Mouse (Mus musculus): ENCODE measurements around the gene Gabpb1.

- TF ChIP-seq CTCF (IDR thresholded peaks at IDR 0.05; ENCODE audit: low read depth, low read length): peak; percentile 7
- TF ChIP-seq POLR2A (IDR thresholded peaks at IDR 0.05; ENCODE audit: insufficient read depth, low read length): no peak
Observed at GRCm38 (mm10) chr2:126596347-126597072, 79.6 kb downstream of the Gabpb1 start.

Measured in ES-Bruce4 (cell line).